Mouse (Mus musculus) forebrain, embryonic 12.5 days (tissue): ENCODE measurements around the gene Sorcs3. TPM values are rescaled to one million over a fixed set of nuclear protein-coding genes. Genes with fewer than 3 reads are reported as not detected.

Source experiments
- ATAC-seq: fragments of 200-750 bp; cut with Nextera tagmentation; 2 replicates; pipeline ENCODE4 v1.8.0; 2017; ENCODE audit warnings: moderate TSS enrichment; ENCODE audit not compliant: low FRiP score
- H3K27ac ChIP-seq: fragments of 300-500 bp; sonication (generic); 2 replicates; pipeline ENCODE4 v1.5.1; 2016; ENCODE audit warnings: mild to moderate bottlenecking
- H3K27me3 ChIP-seq: fragments of 300-500 bp; sonication (generic); 2 replicates; pipeline ENCODE4 v1.6.1; 2016; ENCODE audit warnings: mild to moderate bottlenecking
- H3K36me3 ChIP-seq: fragments of 300-500 bp; sonication (generic); replicated peaks from 2 replicates; pipeline ENCODE4 v1.6.1; 2016; ENCODE audit warnings: mild to moderate bottlenecking
- H3K4me1 ChIP-seq: fragments of 300-500 bp; sonication (generic); 2 replicates; pipeline ENCODE4 v1.6.1; 2016
- H3K4me2 ChIP-seq: fragments of 300-500 bp; sonication (generic); 2 replicates; pipeline ENCODE4 v1.6.1; 2016; ENCODE audit warnings: mild to moderate bottlenecking, moderate library complexity
- H3K4me3 ChIP-seq: fragments of 300-500 bp; sonication (generic); replicated peaks from 2 replicates; pipeline ENCODE4 v1.5.1; 2016; ENCODE audit warnings: mild to moderate bottlenecking
- H3K9ac ChIP-seq: fragments of 300-500 bp; sonication (generic); 2 replicates; pipeline ENCODE4 v1.6.1; 2016; ENCODE audit warnings: mild to moderate bottlenecking
- H3K9me3 ChIP-seq: fragments of 300-500 bp; sonication (generic); 2 replicates; pipeline ENCODE4 v1.6.1; 2016
- WGBS: fragments of 180-500 bp; shearing (Covaris S2); methylation state at CpG from one replicate; pipeline ENCODE4 v1.1.7; 2016; 5-methylcytosine and 5-hydroxymethylcytosine counted together
- polyA plus RNA-seq: library from polyadenylated mRNA; unstranded; fragments of >200 nt; fragmentation: Nextera tagmentation; extraction: Ambion mirVana; gene quantifications from 2 replicates; pipeline ENCODE4 v1.2.1, GENCODE M21; 2016

The Sorcs3 gene
- polyA plus RNA-seq, 1 experiment from 2014 or later, result 5.5 TPM

DNA sequence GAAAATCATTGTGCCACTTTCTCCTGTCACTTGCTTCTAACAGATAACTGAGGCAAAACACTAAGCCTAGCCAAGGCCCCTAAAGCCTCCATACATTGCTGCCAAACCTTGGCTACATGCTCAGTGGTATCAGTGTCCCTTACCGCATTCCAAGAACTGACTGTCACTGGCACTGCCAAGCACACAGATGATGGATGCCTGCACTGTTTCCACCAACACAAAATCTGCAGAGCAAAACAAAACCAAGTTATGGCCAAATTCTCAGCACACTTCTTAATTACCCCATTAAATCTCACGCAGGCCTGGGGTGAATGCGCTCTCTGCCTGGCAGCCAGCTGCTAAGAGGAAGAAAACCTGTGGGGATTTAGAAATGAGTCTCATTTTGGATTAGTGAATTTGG lies 628.5 kb downstream of the Sorcs3 start:
- H3K4me2 ChIP-seq, result no peak overlapping the region
- H3K27me3 ChIP-seq, result no peaks in the 10 kb centered on the region
- no peak overlapping the region for H3K9ac ChIP-seq
- ATAC-seq, result no peak
- no peak overlapping the region for H3K4me3 ChIP-seq
- no peaks in the 10 kb centered on the region for H3K9me3 ChIP-seq
- no peaks in the 10 kb centered on the region for H3K36me3 ChIP-seq
- no peak overlapping the region for H3K27ac ChIP-seq
- no peaks in the 10 kb centered on the region for H3K4me1 ChIP-seq
- 63% methylated on average over 3 of the region's 3 CpGs for WGBS

DNA sequence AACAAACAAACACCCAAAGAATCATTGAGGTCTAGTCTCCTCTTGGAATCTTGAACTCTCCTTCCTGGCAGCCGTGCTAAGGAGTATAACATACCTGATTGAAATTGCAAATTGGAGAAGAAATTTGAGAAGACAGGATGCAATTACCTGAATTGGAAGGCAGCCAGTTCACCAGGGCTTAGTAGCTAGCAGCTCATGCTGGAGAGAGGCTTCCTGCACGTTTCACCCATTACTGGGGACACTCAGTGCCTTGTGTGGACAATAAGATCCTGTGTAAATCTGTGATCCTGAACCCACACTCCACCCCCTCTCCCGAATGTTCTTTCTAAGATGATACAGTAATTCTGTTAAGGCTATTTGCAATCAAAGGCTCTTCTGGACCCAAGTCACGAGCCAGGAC lies 633.6 kb downstream of the Sorcs3 start:
- 70% methylated on average over 4 of the region's 4 CpGs for WGBS
- no peak overlapping the region for H3K27ac ChIP-seq
- H3K4me2 ChIP-seq, result no peak overlapping the region
- H3K9ac ChIP-seq, result no peak overlapping the region
- no peaks in the 10 kb centered on the region for H3K9me3 ChIP-seq
- H3K4me3 ChIP-seq, result no peak overlapping the region
- H3K4me1 ChIP-seq, result no peaks in the 10 kb centered on the region
- no peaks in the 10 kb centered on the region for H3K36me3 ChIP-seq
- no peaks in the 10 kb centered on the region for H3K27me3 ChIP-seq
- ATAC-seq, result no peak

GRCm38 (mm10) chr19:48847700-48848099 lies 641.9 kb downstream of the Sorcs3 start:
- Histone ChIP-seq H3K4me3 (no peak overlapping the region), H3K27ac (no peak overlapping the region), H3K9ac (no peak overlapping the region), H3K4me1 (no peaks in the 10 kb centered on the region), H3K36me3 (no peaks in the 10 kb centered on the region), H3K27me3 (no peaks in the 10 kb centered on the region), H3K9me3 (no peaks in the 10 kb centered on the region), H3K4me2 (no peak overlapping the region)
- ATAC-seq, result no peak
- WGBS, result 82% methylated on average over 3 of the region's 3 CpGs

- WGBS, result 79% methylated on average over 1 of the region's 1 CpGs
- H3K4me2 ChIP-seq, result no peak overlapping the region
- ATAC-seq, result no peak
Observed at GRCm38 (mm10) chr19:48850466-48850865, 644.6 kb downstream of the Sorcs3 start.

More at GRCm38 (mm10) chr19:48850466-48850865, 644.6 kb downstream of the Sorcs3 start:
- Histone ChIP-seq H3K4me3 (no peak overlapping the region), H3K9ac (no peak overlapping the region), H3K4me1 (no peaks in the 10 kb centered on the region), H3K9me3 (no peaks in the 10 kb centered on the region), H3K27me3 (no peaks in the 10 kb centered on the region), H3K27ac (no peak overlapping the region), H3K36me3 (no peaks in the 10 kb centered on the region)
